Mouse (Mus musculus) adrenal gland, adult 2 months (tissue): Measurements from ENCODE around the gene Gm17521. TPM values are rescaled to one million over a fixed set of nuclear protein-coding genes. Genes with fewer than 3 reads are reported as not detected.
"Not testable (repeated sequence)": the region's sequence is repeated elsewhere in the genome, so short reads cannot be mapped to it uniquely, and the experiment has no call there.

Experiments
- DNase-seq: peaks from one replicate; pipeline ENCODE4 v3.0.0; 2021
- long read RNA-seq: library from polyadenylated mRNA; stranded (forward); transcript quantifications from one replicate; pipeline ENCODE4 v2.0.0, GENCODE M21; 2021
- polyA plus RNA-seq: library from polyadenylated mRNA; depleted of rRNA; stranded (reverse); fragments of >200 nt; gene quantifications from 2 replicates; pipeline ENCODE4 v1.2.3, GENCODE M21; 2012; rRNA removed
- total RNA-seq, 2 experiments: library from RNA; stranded (reverse); gene quantifications; 2 replicates each; pipeline ENCODE4 v1.2.3; 2021

Gene Gm17521
- total RNA-seq (not detected), polyA plus RNA-seq (not detected in 2 replicates)
- long read RNA-seq, result 0 reads

GRCm38 (mm10) chrX:123029569-123029968 lies at the start of gene Gm17521:
TSS of gene Gm17521 (minus strand) at chrX:123029669.
- not testable (repeated sequence) for DNase-seq

GRCm38 (mm10) chrX:123043956-123044355 lies 14.5 kb upstream of the Gm17521 start:
- DNase-seq, result no peak

GRCm38 (mm10) chrX:123043516-123043915 lies 14.0 kb upstream of the Gm17521 start:
- no peak for DNase-seq

Other genes starting within 250 kb of the Gm17521 start
- gene Cldn34c1, start 73.8 kb upstream of the Gm17521 start, total RNA-seq, result 1 to 10 TPM; 2.4 to 5.8 TPM
- gene Cldn34c1, start 73.8 kb upstream of the Gm17521 start, polyA plus RNA-seq, result 1.8 and 4.1 TPM in 2 replicates
- not detected for gene Srsx, start 192.8 kb upstream of the Gm17521 start, total RNA-seq
- not detected in 2 replicates for gene Srsx, start 192.8 kb upstream of the Gm17521 start, polyA plus RNA-seq
- not detected for gene Gm17577, start 217.2 kb upstream of the Gm17521 start, total RNA-seq
- not detected in 2 replicates for gene Gm17577, start 217.2 kb upstream of the Gm17521 start, polyA plus RNA-seq